Mouse (Mus musculus): Measurements from ENCODE around the gene Tns3. TPM values are rescaled to one million over a fixed set of nuclear protein-coding genes. Genes with fewer than 3 reads are reported as not detected.

Gene Tns3
- total RNA-seq, 2 experiments from 2014 or later = 33.6 to 40.1 TPM

- no peak for DNase-seq (ENCODE audit: extremely low spot score in 1 of 2, low spot score in 2 of 2)
- Histone ChIP-seq H3K4me3 (no peak overlapping the region), H3K27ac (no peak overlapping the region)
- no peak for TF ChIP-seq CTCF (IDR thresholded peaks at IDR 0.05)
- intact Hi-C loops (cut with DNase I) = no loop called here
Measured at GRCm38 (mm10) chr11:8602606-8603005, 61.7 kb downstream of the Tns3 start.

- no peak overlapping the region for H3K4me3 ChIP-seq
Measured at GRCm38 (mm10) chr11:8601411-8601821, 62.9 kb downstream of the Tns3 start.

GRCm38 (mm10) chr11:8595642-8596041 lies 68.7 kb downstream of the Tns3 start:
- intact Hi-C loops (cut with DNase I) = no loop called here
- no peak for DNase-seq (ENCODE audit: extremely low spot score in 1 of 2, low spot score in 2 of 2)
- Histone ChIP-seq H3K4me3 (no peak overlapping the region), H3K27ac (no peak overlapping the region)
- no peak for TF ChIP-seq CTCF (IDR thresholded peaks at IDR 0.05)

More at GRCm38 (mm10) chr11:8601411-8601821, 62.9 kb downstream of the Tns3 start:
- TF ChIP-seq CTCF (IDR thresholded peaks at IDR 0.05) = no peak
- no peak overlapping the region for H3K27ac ChIP-seq
- intact Hi-C loops (cut with DNase I) = no loop called here
- DNase-seq (ENCODE audit: extremely low spot score in 1 of 2, low spot score in 2 of 2) = no peak

GRCm38 (mm10) chr11:8593172-8593571 lies 71.2 kb downstream of the Tns3 start:
- intact Hi-C loops (cut with DNase I) = loop anchor here (5.0 kb wide), 1 partner anchor 59 kb away; no protein-coding TSS in a partner anchor
- DNase-seq (ENCODE audit: extremely low spot score in 1 of 2, low spot score in 2 of 2) = no peak
- Histone ChIP-seq H3K4me3 (no peak overlapping the region), H3K27ac (no peak overlapping the region)
- TF ChIP-seq CTCF (IDR thresholded peaks at IDR 0.05) = no peak

- no peak overlapping the region for H3K27ac ChIP-seq
- no peak for TF ChIP-seq CTCF (IDR thresholded peaks at IDR 0.05)
- no peak overlapping the region for H3K4me3 ChIP-seq
- intact Hi-C loops (cut with DNase I) = loop anchor here (5.0 kb wide), 1 partner anchor 61 kb away; no protein-coding TSS in a partner anchor
- no peak for DNase-seq (ENCODE audit: extremely low spot score in 1 of 2, low spot score in 2 of 2)
Measured at GRCm38 (mm10) chr11:8591271-8591670, 73.1 kb downstream of the Tns3 start.

GRCm38 (mm10) chr11:8589226-8589905 lies 75.0 kb downstream of the Tns3 start:
- peak; percentile 43 to 45 for DNase-seq (ENCODE audit: extremely low spot score in 1 of 2, low spot score in 2 of 2)
- Histone ChIP-seq H3K27ac (0 out of 2 replicates have a peak overlapping the region, but pooled peaks have one; percentile 30), H3K4me3 (no peak overlapping the region)
- no peak; the same call in 1 of the 2 replicates for TF ChIP-seq CTCF (IDR thresholded peaks at IDR 0.05)
- intact Hi-C loops (cut with DNase I) = no loop called here

GRCm38 (mm10) chr11:8587941-8588340 lies 76.4 kb downstream of the Tns3 start:
- Histone ChIP-seq H3K27ac (no peak overlapping the region), H3K4me3 (no peak overlapping the region)
- no peak for TF ChIP-seq CTCF (IDR thresholded peaks at IDR 0.05)
- DNase-seq (ENCODE audit: extremely low spot score in 1 of 2, low spot score in 2 of 2) = no peak
- intact Hi-C loops (cut with DNase I) = no loop called here

- Histone ChIP-seq H3K4me3 (no peak overlapping the region), H3K27ac (no peak overlapping the region)
- no peak for TF ChIP-seq CTCF (IDR thresholded peaks at IDR 0.05)
- no peak for DNase-seq (ENCODE audit: extremely low spot score in 1 of 2, low spot score in 2 of 2)
- intact Hi-C loops (cut with DNase I) = no loop called here
Measured at GRCm38 (mm10) chr11:8586996-8587644, 77.2 kb downstream of the Tns3 start.

GRCm38 (mm10) chr11:8586374-8586773 lies 78.0 kb downstream of the Tns3 start:
- no peak for DNase-seq (ENCODE audit: extremely low spot score in 1 of 2, low spot score in 2 of 2)
- Histone ChIP-seq H3K27ac (no peak overlapping the region), H3K4me3 (no peak overlapping the region)
- no peak for TF ChIP-seq CTCF (IDR thresholded peaks at IDR 0.05)
- intact Hi-C loops (cut with DNase I) = no loop called here

GRCm38 (mm10) chr11:8585686-8586085 lies 78.6 kb downstream of the Tns3 start:
- intact Hi-C loops (cut with DNase I) = no loop called here
- Histone ChIP-seq H3K27ac (no peak overlapping the region), H3K4me3 (no peak overlapping the region)
- TF ChIP-seq CTCF (IDR thresholded peaks at IDR 0.05) = no peak
- DNase-seq (ENCODE audit: extremely low spot score in 1 of 2, low spot score in 2 of 2) = no peak

- DNase-seq (ENCODE audit: extremely low spot score in 1 of 2, low spot score in 2 of 2) = no peak
- intact Hi-C loops (cut with DNase I) = no loop called here
Measured at GRCm38 (mm10) chr11:8584925-8585324, 79.4 kb downstream of the Tns3 start.

GRCm38 (mm10) chr11:8584307-8584706 lies 80.0 kb downstream of the Tns3 start:
- Histone ChIP-seq H3K27ac (no peak overlapping the region), H3K4me3 (no peak overlapping the region)
- intact Hi-C loops (cut with DNase I) = no loop called here
- no peak for TF ChIP-seq CTCF (IDR thresholded peaks at IDR 0.05)
- DNase-seq (ENCODE audit: extremely low spot score in 1 of 2, low spot score in 2 of 2) = no peak

More at GRCm38 (mm10) chr11:8584925-8585324, 79.4 kb downstream of the Tns3 start:
- no peak overlapping the region for H3K4me3 ChIP-seq
- no peak for TF ChIP-seq CTCF (IDR thresholded peaks at IDR 0.05)
- H3K27ac ChIP-seq = no peak overlapping the region

All from left cerebral cortex, adult 2 months (tissue).